Mouse (Mus musculus) embryo, embryonic 10.5 days (tissue): Measurements from ENCODE around the gene Zfp740.
"Not testable (repeated sequence)": the region's sequence is repeated elsewhere in the genome, so short reads cannot be mapped to it uniquely, and the experiment has no call there.

ENCODE experiments used
- DNase-seq: peaks from one replicate; pipeline ENCODE4 v3.0.0-alpha.2; 2015; ENCODE audit warnings: low spot score

Zfp740 gene

DNA sequence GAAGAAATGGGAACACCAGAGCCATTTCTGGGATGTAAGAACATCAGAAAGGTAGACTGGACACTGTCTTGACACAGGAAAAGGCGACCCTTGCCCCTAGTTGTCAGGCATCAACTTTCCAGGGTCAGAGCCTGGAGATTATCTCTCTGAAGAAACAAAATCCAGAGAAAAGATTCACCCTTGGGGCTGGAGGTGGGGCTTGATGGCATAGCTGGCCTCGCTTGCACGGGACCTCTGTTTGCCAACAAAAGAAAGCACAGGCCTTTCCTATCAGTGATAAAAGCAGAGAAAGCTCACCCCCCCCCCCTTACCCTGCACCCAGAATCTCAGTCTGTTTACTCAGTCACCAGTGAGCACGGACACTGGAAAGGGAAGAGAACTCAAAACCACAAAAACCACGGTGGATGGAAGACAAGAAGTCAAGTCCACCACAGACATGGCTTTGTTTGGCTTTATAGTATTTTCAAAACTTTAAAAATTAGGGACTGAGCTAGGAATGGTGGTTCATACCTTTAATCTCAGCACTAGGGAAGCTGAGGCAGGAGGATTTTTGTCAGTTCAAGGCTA is 10.1 kb upstream of the Zfp740 start:
- DNase-seq = no peak

DNA sequence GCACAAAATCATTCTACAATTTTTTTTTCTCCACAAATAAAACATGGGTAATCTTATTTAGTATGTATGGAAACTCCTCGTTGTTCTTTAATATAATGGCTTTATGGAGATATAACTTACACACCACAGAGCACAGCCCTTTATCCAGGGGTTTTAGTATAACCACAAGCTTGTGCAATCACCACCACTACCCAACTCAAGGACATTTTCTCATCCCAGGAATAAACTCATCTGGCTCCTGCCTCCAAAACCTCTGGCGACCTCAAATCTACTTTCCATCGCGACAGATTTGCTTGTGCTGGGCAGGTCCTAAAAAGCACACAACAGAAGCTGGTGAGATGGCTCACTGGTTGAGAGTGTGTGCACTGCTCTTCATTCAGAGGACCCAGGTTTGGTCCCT is 9.4 kb upstream of the Zfp740 start:
- DNase-seq = no peak

DNA sequence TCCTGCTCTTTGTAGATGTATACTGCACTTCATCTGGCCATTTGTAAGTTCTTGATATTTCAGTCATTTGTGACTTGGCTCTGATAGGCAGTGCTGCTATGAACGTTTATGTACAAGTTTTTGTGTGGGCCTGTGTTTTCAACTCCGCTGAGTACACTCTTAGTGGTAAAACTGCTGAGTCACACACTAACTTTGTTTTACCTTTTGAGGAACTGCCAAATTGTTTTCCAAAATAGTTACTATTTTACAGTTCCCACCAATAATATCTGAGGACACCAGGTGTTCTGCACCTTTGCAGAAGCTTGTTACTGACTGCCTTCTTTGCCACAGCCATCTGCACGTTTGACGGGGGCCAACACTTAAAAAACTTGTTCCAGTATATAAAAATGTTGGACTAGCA is 8.6 kb upstream of the Zfp740 start:
- no peak for DNase-seq

DNA sequence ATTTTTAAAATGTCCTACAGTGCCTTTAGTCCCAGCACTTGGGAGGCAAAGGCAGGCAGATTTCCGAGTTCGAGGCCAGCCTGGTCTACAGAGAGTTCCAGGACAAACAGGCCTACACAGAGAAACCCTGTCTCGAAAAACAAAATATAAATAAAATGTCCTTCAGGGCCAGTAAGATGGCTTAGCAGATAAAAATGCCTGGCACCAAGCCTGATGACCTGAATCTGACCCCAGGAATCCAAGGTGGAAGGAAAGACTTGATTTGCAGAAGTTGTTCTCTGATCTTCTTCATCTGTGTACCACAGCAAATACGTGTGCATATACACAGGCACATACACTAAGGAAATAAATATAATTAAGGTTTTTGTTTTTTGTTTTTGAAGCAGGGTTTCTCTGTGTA is 7.7 kb upstream of the Zfp740 start:
- no peak for DNase-seq

DNA sequence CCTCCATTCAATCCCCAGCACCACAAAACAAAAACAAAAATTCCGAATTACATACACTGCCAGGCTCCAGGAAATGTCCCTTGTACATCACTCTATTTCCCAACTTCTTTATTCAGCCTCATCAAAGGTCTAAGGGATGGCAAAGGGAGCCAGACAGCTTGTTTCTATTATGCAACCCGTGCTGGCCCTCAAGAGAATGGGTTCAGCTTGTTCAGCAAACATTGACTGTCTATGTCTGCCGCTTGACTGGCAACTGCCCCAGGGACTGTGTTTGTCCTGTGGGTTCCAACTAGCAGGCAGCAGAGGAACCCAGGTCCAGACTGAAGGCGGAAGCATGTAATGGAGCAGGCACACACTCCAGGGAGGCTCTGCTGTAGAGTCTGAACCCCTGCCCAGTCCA is 4.2 kb upstream of the Zfp740 start:
- no peak for DNase-seq

DNA sequence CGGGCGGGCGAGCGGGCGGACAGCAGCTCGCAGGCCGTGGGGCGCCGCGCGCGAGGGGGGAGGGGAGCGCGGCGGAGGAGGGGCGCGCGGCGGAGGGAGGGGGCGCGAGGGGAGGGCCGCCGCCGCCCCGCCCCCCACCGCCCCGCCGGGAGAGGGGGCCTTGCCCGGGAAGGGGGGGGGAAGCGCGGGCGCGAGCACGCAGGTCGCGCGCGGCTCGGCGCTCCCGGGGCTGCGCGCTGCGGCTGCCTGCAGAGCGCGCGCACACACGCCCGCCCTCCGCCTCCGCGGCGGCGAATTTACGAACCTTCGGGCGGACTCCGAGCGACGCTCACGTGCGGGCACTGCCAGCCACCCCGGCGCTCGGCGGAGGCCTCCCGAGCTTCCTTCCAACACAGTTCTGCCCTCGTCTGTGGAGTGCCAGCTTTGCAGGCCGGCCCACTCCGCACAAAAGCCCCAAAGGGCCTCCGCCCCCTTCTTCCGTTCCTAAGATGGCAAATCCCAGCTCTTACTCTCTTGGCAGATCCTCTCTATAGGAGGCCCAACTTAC is 859 bp downstream of the Zfp740 start:
- DNase-seq = peak; percentile 75

DNA sequence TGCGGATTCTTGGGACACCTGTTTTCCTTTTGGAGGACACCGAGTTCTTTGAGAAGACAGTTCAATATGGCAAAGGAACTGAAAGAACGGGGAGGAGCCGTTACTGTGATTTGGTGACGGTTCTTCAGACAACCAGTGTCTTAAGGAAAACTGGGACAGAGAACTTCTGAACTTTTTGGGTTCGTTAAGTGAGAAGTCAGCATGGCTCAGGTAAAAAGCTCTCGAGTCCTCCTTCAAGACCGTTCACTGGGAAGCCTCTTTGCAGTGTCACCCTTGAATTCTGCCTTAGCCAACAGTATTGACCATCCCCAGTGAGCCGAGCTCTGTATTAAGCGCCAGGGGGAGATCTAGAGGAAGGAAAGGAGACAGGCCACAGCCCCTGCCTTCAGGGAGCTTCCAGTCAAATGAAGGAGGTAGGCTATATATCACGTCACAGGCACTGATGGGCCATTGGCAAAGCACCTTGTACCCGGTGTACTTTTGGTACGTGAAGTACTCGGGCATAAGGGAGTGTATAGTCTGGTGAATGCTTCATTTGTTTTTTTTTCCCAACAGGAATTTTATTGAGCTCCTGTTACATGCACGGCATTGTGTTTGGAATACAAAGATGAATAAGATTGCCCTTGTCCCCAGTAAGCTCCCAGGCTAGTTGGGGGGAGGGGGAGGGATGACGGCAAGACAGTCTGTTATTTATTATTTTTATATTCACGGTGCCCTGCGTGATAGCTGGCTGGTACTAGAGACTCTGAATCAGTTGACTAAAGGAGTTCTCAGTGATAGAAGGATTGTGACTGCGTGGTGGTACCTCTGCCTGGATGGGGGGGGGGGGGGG is 1.8 kb downstream of the Zfp740 start, which contains the start of gene Csad:
TSS of gene Csad (minus strand) at position 51 of the 832 bp plus-strand sequence.
- no peak for DNase-seq

DNA sequence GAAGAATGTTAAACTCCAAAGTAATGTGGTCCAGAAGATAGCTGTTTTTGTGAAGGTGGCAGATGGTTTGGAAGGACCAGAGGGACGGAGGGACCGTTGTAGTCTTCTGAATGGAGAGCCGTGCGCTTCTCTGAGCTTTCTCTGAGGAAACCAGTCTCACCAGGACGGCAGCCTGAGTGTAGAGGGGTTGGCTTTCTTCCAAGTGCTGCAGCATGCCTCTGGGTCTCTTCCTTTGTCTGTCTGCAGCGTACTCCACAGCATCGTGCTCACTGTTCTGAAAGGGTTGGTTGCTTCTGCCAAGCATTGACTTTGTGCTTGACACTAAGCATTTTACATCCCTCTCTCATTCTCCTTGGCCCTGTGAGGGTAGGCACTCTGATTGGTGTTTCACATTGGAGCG is 2.7 kb downstream of the Zfp740 start:
- no peak for DNase-seq

DNA sequence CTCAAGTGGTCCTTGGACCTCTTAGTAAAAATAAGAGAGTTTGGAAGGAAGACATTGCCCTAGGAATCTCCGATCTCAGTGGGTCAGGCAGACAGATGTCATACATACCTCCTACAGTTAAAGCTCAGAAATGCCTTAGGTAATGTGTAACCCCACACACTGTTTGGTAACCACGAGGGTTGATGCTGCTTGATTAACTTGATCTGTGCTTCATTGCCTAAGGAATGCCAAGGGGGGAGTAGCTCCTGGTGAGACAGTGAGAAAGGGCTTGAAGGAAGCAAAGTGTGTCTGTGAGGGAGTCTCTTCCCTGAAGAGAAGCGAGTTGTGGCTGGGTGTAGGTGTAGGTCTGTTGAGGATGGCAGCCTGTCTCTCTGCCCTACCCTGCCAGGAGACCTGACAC is 4.3 kb downstream of the Zfp740 start:
- DNase-seq = no peak

DNA sequence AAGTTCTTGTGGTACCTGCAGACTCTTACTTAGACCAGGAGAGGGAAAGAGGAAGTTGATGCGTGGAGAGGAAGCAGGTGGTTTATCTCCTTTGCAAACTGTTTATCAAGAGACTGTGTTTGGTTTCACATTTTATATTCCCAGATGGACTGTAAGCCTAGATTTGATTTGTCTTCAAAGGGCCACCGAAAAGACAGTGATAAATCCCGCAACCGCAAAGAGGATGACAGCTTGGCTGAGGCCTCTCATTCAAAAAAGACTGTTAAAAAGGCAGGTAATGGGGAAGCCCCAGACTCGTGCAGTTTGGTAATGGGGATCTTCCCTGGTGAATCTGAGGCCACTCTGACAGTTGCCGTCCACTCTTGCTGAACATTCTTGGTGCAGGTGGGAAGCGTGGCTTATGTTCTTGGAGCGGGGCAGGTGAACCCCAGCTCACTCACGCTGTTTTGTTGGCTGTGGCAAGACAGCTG is 5.1 kb downstream of the Zfp740 start:
- DNase-seq = no peak

DNA sequence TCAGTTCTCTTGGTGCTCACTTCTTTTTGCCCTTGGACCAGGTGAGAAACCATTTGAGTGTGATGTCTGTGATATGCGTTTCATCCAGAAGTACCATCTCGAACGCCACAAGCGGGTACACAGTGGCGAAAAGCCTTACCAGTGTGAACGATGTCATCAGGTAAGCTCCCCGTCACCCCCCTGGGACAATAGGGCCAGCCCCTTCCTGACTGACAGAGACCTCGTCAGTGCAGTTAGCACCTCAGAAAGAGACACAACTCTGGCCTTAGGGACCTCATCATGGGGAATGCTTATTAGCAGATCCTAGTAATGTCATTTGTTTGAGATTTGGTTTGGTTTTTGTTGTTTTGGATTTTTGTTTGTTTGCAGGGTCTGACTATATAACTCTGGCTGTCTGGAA is 6.1 kb downstream of the Zfp740 start:
- DNase-seq = no peak

DNA sequence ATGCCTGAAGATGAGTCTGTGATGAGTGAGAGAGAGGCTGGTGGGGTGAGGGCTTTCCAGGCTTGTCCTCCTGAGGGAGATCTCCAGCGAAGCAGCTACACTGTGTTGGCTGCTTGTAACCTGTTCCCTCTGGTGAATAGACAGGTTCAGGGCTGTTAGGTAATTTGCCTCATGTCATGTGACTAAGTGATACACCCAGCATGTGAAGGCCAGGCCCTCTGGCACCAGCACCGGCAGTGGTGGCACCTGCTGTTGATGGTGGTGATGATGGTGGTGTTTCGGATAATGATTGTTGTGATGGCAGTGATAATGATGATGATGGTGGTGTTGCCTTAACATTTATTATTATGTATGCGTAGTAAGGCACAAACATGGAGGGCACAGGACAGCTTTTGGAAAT is 7.8 kb downstream of the Zfp740 start:
- no peak for DNase-seq

DNA sequence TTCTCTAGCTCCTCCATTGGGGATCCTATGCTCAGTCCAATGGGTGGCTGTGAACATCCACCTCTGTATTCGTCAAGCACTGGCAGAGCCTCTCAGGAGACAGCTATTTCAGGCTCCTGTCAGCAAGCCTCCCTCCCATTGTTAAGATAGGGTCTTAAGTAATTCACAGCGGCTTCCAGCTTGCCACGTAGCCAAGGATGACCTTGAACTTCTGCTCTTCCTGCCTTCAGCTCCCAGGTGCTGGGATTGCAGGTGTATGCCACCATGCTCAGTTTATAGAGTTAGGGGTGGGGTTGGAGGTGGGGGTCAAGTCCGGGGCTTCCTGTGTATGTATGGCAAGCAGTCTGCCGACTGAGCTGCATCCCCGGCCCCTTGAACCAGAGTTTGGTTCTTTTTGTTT is 8.8 kb downstream of the Zfp740 start:
- DNase-seq = no peak

DNA sequence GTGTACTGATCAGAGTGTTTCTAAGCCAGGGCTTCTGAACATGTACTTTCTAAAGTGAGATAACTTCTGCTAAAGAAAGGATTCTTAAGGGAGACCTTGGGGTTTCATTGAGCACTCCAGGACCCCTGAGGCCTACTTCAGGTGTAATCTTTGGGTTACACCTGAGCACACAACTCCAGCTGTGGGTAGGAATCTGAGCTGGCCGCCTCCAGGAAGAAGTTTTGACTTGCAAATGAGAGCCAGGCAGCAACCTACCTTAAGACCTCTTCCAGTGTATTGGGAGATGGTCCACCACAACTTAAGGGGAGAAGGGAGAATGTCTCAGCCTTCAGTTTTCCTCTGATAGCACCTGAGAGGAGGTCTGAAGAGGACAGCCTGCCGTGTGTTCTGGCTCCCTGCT is 11.1 kb downstream of the Zfp740 start:
- DNase-seq = no peak

DNA sequence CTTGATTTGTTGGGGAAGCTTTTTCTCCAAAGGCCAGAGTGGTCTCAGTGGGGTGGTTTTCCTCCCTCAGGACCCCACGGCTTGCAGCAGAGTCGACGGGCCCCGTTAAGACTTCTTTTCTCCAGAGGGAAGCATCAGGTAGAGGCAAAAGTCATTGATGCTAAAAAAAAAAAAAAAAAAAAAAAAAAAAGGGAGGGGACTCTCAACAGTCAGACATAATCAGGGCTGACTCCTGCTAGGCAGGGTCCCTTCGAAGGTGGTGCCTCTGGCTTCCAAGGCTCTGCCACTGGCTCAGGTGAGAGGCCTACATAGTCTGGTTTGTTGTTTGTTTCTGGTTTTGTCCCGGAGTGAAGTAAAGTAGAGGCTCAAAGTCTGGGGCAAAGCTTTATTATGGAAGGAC is 12.6 kb downstream of the Zfp740 start:
- DNase-seq = no peak

DNA sequence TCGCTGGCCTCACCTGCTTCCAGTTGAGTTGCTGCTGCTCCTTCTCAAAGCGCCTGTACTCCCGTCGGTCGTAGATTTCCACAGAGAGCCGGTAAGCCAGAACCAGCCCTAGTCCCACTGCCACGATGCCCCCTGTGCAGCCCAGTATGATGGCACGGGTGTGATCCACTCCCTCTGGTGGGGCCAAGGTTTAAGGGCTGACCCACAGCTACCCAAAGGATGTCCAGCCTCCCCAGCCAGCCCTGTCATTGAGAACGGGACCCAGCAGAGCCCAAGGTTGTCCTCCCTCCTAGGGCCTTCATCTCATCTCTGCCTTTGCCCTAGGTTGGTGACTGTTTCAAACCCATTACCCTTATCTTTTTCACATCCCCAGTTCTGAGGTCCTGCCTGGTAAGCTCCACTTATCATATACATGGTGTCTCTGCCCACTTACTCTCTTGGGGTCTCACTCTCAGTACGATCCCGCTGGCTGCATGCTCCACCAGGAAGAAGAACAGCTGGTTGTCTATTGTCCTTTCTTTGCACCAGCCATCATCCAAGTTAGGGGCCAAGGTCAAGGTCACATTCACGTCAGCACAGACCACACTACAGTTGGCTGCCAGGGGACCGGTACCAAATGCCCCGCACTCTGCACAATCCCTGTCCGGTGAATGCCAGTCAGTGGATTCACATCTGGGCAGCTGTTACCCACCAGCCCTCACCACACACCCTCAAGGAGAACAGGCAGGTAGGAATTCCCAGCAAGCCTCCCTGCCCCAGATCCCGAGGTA is 13.6 kb downstream of the Zfp740 start:
- no peak for DNase-seq

DNA sequence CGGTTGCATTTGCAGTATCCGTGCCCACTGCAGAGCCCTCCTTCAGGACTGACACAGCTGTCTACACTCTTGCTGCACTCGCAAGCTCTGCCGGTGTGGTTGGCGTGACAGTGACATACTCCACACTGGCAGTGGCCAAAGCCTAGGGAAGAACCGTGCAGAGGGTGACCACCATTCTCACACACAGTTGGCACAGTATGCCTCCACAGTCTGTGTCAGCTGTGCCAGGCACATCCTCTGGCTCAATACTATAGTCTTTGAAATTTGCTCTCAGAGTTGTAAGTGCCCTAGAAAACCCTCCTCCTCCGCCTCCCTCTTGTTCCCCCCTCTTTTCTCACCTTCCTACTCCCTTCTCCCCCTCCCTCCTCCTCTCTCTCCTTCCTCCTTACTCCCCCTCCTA is 14.3 kb downstream of the Zfp740 start:
- no peak for DNase-seq

DNA sequence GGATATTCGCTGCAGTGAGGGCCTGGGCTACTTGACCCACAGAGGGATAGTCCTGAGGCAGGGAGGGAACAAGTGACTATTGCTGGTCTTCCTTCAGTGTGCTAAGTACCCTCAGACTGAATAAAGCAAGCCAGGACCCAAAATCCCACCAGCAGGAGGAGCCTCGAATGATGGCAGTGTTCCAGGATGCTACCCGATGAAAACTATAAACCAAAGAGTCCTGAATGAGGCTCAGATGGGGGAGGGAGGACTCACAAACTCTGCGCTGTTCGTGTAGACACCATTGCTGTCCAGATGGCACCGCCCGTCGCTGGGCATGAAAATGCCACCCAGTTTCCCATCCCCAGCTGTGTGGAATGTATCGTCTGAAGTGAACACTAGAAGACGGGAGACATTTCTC is 19.3 kb downstream of the Zfp740 start:
- no peak for DNase-seq

DNA sequence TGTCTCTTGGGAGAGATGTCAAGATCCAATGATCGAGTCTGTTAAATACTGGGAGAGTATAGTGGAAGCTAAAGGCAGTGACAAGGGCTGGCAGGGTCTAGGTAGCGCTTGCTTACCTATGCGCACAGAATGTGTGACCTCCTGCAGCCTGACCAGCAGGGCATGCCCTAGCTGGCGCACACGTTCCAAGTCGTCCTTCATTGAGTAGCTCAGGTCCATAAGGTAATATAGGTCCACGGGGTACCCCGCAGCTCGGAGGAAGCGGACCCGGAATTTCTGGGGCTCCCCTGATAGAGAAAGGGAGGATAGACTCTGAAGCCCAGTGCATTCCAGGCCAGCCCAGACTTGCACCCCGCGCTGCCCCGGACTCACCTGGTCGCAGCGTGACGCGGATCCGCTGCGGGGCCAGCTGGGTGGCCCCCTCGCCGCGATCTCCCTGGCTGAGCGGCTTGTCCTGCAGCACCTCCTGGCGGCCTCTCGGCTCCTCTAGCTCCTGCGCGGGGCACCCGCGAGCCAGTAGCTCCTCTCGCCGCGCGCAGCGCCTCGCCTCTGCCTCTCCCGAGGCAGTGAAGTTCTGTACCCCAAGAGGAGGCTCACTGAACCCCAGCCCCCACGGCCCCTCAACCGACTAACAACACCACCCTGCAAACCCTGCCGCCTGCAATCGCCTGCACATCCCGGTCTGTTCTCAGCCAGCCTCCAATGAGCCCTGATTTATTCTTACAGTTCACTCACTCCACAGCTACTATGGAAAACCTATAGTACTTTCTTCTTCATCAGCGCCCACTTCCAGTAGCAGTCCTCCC is 21.3 kb downstream of the Zfp740 start:
- DNase-seq = peak; percentile 85

DNA sequence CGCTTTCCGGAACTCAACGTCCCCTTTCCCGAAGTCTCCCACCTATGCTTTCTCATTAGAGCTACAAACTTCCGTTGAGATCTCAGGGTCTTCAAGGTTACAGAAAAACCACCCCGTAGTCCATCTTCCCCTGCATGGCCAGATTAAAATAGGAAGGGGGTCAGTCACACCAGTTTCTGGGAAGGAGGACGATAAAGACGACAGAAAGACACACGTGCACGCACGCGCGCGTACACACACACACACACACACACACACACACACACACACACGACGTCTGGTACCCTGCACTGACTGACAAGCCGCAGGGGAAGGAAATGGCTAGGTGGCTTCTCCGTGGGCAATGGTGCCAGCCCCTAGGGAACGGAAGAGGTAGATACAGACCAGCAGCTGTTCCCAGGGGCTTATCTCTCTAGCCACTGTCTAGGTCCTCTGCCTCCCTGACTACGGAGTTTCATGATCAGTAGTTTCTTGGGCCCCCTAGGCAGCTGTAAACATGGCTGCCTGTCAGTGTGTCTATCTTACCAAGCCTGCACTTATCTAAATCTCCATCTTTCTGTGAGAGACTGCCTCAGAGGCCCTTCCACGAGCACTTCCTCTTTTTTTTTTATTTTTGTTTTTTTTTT is 22.1 kb downstream of the Zfp740 start:
- no peak for DNase-seq

DNA sequence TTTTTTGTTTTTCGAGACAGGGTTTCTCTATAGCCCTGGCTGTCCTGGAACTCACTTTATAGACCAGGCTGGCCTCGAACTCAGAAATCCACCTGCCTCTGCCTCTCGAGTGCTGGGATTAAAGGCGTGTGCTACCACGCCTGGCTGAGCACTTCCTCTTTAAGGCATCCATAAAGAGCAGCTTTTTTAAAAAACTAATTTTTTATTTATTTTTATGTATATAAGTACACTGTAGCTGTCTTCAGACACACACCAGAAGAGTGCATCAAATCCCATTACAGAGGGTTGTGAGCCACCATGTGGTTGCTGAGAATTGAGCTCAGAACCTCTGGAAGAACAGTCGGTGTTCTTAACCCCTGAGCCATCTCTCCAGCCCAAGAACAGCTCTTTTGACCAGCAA is 22.6 kb downstream of the Zfp740 start:
- DNase-seq = not testable (repeated sequence)
